Mouse (Mus musculus) embryonic facial prominence, embryonic 10.5 days (tissue): Measurements from ENCODE around the gene Inpp5b. TPM values are rescaled to one million over a fixed set of nuclear protein-coding genes. Genes with fewer than 3 reads are reported as not detected.
"Not testable (repeated sequence)": the region's sequence is repeated elsewhere in the genome, so short reads cannot be mapped to it uniquely, and the experiment has no call there.

Experiments
- DNase-seq: peaks from one replicate; pipeline ENCODE4 v3.0.0-alpha.2; 2017; ENCODE audit warnings: low spot score
- H3K27ac ChIP-seq: fragments of 300-500 bp; sonication (generic); replicated peaks from 2 replicates; pipeline ENCODE4 v1.5.1; 2016; ENCODE audit warnings: mild to moderate bottlenecking
- H3K27me3 ChIP-seq: fragments of 300-500 bp; sonication (generic); replicated peaks from 2 replicates; pipeline ENCODE4 v1.6.1; 2016; ENCODE audit warnings: low read depth, mild to moderate bottlenecking; ENCODE audit not compliant: poor library complexity, severe bottlenecking
- H3K36me3 ChIP-seq: fragments of 300-500 bp; sonication (generic); replicated peaks from 2 replicates; pipeline ENCODE4 v1.6.1; 2016; ENCODE audit warnings: mild to moderate bottlenecking, moderate library complexity
- H3K4me1 ChIP-seq: fragments of 300-500 bp; sonication (generic); 2 replicates; pipeline ENCODE4 v1.6.1; 2016
- H3K4me3 ChIP-seq: fragments of 300-500 bp; sonication (generic); 2 replicates; pipeline ENCODE4 v1.5.1; 2016; ENCODE audit warnings: mild to moderate bottlenecking, moderate library complexity
- H3K9me3 ChIP-seq: fragments of 300-500 bp; sonication (generic); 2 replicates; pipeline ENCODE4 v1.6.1; 2016; ENCODE audit warnings: mild to moderate bottlenecking
- WGBS: fragments of 180-500 bp; shearing (Covaris S2); methylation state at CpG from one replicate; pipeline ENCODE4 v1.1.7; 2016; 5-methylcytosine and 5-hydroxymethylcytosine counted together
- polyA plus RNA-seq: library from polyadenylated mRNA; unstranded; fragments of >200 nt; fragmentation: Nextera tagmentation; extraction: Ambion mirVana; gene quantifications from 2 replicates; pipeline ENCODE4 v1.2.1, GENCODE M21; 2016

The Inpp5b gene
- polyA plus RNA-seq, 1 experiment from 2014 or later, result 25.2 TPM

DNA sequence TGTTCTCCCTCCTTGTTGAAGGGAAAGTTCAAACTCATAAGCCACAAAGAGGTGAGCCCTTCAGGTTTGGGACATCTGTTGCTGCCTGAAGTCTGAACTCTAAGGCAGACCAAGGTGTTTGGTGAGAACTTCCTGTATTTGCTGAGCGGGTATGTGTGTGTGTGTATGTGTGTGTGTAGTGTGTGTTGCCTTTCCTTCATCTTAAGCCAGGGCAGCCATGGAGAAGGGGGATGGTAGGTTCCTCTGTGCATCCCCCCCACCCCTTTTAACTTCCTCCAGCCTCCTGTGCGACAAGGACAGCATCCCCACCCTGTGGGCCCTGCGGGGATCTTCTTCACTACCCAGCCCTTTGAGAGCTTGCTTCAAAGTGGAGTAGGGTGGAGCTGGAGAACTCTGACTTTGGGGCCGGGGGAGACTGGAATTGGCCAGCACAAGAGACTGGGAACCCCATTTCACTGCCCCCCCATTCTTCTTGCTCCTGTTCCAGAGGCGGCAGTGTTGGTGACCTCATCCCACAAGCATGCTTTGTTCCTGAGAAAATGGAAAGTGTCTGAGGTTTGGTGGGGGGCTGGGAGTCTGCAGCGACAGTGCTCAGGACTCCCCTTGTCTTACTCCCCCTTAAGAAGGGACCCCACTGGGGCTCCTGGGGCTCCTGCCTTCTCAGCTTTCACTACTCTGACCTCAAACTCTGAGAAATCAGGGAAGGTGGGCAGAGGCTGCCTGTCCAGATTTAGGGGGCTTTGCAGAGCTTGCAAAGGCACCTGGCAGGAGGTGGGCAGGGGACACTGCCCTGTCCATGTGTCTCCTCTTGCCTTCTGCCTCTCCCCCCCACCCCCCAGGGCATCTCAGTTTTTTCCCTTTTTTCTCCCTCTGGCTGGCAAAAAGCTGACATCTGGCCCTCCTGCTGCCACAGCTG, 37.5 kb upstream of the Inpp5b start:
- peak; percentile 55 for DNase-seq
- Histone ChIP-seq H3K27ac (peak overlapping the region; percentile 92), H3K4me1 (peaks cover 99% of the 10 kb centered on the region), H3K4me3 (peak overlapping the region; percentile 48), H3K36me3 (peaks cover 28% of the 10 kb centered on the region), H3K9me3 (no peaks in the 10 kb centered on the region), H3K27me3 (0 out of 2 replicates have a peak, but pooled peaks cover 8% of the 10 kb centered on the region)
- WGBS, result 4% methylated on average over 6 of the region's 6 CpGs

DNA sequence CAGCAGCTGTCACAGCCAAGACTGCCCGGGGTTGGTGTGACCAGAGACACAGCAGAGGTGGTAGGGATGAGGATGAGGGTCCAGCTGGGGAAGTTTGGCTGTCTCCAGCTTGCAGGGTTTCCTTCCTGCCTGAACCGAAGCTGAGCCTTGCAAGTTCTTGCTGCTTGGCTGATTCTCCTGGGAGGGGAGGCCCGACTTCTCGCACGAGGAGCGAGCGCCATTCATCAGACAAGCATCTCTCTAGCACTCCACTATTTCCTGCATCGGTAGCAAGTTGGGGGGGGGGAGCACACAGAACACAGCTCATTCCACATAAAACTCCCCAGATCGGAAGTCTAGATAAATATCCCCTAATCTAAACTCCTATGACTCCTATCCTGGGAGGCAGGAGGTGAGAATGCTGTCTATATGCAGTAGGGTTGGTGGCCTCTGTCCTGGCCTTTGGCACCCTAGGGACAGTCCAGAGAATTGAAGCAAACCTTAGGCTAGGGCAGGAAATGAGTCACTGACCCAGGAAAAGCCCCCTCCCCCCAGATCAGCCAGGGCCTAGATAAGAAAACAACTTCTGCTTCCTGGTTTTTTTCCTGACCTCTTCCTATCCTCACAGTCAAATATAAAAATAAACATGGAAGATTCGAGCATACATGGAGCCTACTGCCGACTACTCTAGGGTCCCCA, 36.7 kb upstream of the Inpp5b start:
- peak overlapping the region; percentile 48 for H3K4me3 ChIP-seq

DNA sequence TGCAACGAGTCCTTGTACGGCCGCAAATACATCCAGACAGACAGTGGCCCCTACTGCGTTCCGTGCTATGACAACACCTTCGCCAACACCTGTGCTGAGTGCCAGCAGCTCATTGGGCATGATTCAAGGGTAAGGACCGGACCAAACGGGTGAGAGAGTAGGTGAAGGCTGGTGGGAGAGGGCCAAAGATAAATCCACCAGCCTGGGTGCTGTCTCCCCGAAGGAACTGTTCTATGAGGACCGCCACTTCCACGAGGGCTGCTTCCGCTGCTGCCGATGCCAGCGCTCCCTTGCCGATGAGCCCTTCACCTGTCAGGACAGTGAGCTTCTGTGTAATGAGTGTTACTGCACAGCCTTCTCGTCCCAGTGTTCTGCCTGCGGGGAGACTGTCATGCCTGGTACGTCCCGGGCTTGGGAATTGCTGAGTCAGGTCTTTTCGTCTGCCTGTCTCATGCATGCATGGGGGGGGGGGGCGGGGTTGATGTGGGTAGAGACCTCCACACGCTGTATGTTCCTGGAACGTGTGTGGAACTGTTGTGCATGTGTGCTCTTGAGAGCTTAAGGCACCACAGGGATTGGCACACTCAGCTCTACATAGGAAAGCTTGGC, 35.9 kb upstream of the Inpp5b start:
- Histone ChIP-seq H3K4me3 (no peak overlapping the region), H3K27me3 (0 out of 2 replicates have a peak, but pooled peaks cover 14% of the 10 kb centered on the region)

More for the DNA sequence above, 36.7 kb upstream of the Inpp5b start:
- Histone ChIP-seq H3K27me3 (0 out of 2 replicates have a peak, but pooled peaks cover 14% of the 10 kb centered on the region), H3K27ac (peak overlapping the region; percentile 92), H3K36me3 (peaks cover 28% of the 10 kb centered on the region), H3K9me3 (no peaks in the 10 kb centered on the region), H3K4me1 (peaks cover 99% of the 10 kb centered on the region)
- WGBS, result 15% methylated on average over 11 of the region's 11 CpGs
- DNase-seq, result peak; percentile 58

DNA sequence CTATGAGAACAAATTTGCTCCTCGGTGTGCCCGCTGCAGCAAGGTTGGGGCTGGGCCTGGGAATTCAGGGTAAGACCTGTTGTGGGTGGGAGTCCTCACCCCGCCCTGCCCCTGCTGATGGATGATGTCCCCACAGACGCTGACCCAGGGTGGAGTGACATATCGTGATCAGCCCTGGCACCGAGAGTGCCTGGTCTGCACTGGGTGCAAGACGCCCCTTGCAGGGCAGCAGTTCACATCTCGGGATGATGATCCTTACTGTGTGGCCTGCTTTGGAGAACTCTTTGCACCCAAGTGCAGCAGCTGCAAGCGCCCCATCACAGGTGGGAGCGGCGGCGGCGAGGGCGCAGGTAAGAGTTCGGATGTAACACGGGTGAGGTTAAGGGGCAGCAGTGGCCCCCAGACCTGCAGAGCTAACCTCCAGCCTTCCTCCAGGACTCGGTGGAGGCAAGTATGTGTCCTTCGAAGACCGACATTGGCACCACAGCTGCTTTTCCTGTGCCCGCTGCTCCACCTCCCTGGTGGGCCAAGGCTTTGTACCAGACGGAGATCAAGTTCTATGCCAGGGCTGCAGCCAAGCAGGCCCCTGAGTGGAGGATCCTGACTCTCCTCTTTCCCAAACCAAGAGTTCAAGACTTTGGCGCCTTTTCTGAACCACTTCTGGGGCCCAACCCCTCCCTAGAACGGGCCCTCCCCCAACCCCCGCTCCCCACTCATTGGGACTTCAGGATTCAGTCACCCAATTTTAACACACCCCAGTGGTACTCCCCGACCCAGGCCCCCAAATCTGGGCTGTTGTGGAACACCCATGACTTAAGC, 34.1 kb upstream of the Inpp5b start:
- Histone ChIP-seq H3K27ac (peak overlapping the region; percentile 93), H3K4me1 (peaks cover 81% of the 10 kb centered on the region), H3K36me3 (peaks cover 28% of the 10 kb centered on the region)
- not testable (repeated sequence) for H3K9me3 ChIP-seq, DNase-seq, H3K4me3 ChIP-seq, H3K27me3 ChIP-seq
- 88% methylated on average over 25 of the region's 25 CpGs for WGBS

More for the DNA sequence above, 35.9 kb upstream of the Inpp5b start:
- WGBS, result 88% methylated on average over 23 of the region's 23 CpGs
- DNase-seq, result no peak
- Histone ChIP-seq H3K27ac (peak overlapping the region; percentile 92), H3K4me1 (peaks cover 99% of the 10 kb centered on the region), H3K36me3 (peaks cover 28% of the 10 kb centered on the region), H3K9me3 (no peaks in the 10 kb centered on the region)

DNA sequence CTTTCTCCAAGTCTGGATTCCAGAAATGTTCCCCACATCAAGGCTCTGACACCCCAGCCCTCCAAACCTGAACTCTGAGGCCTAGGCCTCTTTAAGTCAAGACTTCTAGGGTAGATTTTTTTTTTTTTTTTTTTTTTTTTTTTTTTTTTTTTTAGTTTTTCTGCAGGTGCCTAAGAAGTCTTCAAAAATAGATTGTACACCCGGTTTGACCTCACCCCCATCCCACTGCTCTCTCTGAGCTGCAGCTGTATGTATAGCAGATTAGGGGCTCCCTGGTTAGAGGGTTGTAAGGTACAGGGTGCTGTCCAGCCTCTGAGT, 33.5 kb upstream of the Inpp5b start:
- Histone ChIP-seq H3K27ac (peak overlapping the region; percentile 93), H3K4me1 (peaks cover 76% of the 10 kb centered on the region), H3K4me3 (peak overlapping the region; percentile 46), H3K36me3 (peaks cover 28% of the 10 kb centered on the region)
- not testable (repeated sequence) for H3K27me3 ChIP-seq, H3K9me3 ChIP-seq, DNase-seq
- WGBS, result 26% methylated on average over 1 of the region's 1 CpGs

DNA sequence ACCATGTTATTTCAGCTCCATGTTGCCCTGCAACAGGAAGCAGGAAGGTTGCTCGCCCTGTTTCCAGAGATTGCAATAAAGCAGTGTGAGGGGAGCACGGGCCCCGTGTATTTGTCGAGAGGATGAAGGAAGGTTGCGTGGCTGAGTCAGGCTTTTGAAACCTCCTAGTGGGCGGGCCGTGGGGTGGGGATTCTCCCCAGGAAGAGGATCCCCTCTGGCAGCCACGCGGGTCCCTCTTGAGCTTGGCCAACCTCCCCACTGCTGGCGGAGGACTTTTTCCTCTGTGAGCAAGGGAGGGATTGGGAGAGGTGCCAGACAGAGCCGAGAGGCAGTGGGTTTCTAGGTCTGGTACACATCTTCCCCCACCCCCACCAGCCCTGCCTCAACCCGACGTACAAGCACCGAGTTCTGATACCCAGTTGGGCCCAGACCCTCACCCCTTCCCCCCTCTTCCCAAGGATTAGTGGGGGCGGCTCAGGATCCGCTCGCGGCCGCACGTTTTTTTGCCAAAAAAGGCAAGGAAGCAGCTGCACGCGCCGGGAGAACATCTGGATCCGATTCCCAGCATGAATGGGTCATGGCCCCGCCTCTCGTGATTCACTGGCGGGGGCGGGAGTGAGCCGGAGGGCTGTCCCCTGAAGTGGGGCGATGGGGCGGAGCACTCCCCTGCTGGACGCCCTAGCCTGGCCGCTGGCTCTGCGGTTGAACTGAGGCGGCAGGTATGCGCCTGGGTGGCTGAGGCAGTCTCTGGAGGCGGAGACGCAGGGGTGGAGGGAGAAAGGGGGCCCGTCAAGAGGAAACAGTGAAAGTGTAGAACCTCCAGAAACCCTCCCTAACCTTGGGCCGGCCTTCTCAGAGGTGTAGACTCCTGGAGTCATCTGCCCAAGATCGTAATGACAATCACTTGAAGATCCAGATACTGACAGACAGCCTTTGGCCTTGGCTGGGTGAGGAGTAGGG, 32.9 kb upstream of the Inpp5b start:
- 0 out of 2 replicates have a peak, but pooled peaks cover 6% of the 10 kb centered on the region for H3K27me3 ChIP-seq
- peaks cover 69% of the 10 kb centered on the region for H3K4me1 ChIP-seq
- H3K27ac ChIP-seq, result peak overlapping the region; percentile 93
- H3K4me3 ChIP-seq, result peak overlapping the region; percentile 46
- H3K9me3 ChIP-seq, result no peaks in the 10 kb centered on the region
- peaks cover 28% of the 10 kb centered on the region for H3K36me3 ChIP-seq
- 1% methylated on average over 41 of the region's 41 CpGs for WGBS
- DNase-seq, result peak; percentile 97

DNA sequence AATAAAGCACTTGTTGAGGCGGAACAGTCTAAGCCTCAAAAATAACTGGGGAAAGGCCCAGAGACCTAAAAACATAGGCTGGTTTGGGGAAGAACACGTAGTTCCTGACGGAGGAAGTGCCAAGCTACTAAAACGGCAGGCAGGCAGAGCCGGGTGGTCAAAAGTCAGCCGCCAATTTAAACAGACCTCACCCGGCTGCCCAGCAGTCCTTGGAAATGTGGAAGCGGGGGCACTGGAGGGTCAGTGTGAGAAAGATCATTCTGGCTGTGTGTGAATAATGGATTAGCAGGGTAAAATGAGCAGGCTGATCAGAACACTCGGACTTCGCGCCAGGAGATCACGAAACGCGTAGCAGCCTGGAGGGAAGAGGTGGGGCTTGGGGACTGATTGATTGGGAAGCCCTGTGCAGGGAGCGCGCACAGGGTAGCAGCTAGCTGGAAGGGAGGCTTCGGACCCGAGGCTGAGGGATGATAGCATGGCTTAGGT, 31.6 kb upstream of the Inpp5b start:
- H3K27ac ChIP-seq, result peak overlapping the region; percentile 93
- H3K27me3 ChIP-seq, result 0 out of 2 replicates have a peak, but pooled peaks cover 6% of the 10 kb centered on the region
- peaks cover 61% of the 10 kb centered on the region for H3K4me1 ChIP-seq
- H3K36me3 ChIP-seq, result peaks cover 28% of the 10 kb centered on the region
- WGBS, result 4% methylated on average over 18 of the region's 18 CpGs
- peak overlapping the region; percentile 46 for H3K4me3 ChIP-seq
- H3K9me3 ChIP-seq, result no peaks in the 10 kb centered on the region
- peak; percentile 68 for DNase-seq

DNA sequence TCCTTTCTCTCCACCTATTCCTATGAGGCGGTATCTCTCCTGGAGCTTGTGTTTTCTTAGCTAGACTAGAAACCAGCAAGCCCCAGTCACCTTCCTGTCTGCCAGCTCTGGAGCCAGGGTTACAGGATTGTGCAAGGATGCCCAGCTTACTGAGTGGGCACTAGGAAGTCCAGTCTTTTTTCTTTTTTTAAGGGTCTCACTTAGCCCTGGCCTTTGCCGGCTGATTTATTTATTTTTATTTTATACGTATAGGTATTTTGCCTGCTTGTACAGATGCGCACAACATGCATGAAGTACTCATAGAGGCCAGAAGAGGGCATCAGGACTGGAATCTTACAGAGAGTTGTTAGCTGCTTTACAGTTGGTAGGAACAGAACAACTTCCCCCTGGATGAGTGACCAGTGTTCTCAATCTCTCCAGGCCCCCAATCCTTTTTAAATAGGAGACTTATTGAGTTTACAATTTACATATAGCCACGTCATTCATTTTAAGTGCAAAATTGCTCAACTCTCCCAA, 30.8 kb upstream of the Inpp5b start:
- Histone ChIP-seq H3K27me3 (0 out of 2 replicates have a peak, but pooled peaks cover 6% of the 10 kb centered on the region), H3K36me3 (peaks cover 24% of the 10 kb centered on the region), H3K4me1 (peaks cover 59% of the 10 kb centered on the region), H3K27ac (peak overlapping the region; percentile 93), H3K4me3 (peak overlapping the region; percentile 46), H3K9me3 (no peaks in the 10 kb centered on the region)
- WGBS, result 9% methylated on average over 5 of the region's 5 CpGs
- peak; percentile 47 for DNase-seq

DNA sequence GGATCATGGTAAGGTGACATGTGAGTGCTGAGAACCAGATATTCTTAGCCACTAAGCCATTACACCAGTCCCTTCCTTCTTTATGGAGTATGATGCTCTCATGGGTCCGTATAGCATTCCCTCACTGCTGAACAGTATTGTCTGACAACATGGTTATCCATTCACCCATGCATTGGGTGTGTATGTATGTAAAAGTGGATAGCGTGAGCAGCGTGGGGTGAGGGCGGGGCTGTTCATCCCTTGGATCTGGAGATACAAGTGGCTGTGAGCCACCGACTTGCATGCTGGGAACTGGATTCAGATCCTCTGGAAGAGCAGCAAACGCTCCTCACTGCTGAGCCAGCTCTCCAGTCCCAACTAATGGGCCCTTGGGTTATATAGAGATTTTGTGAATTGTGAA, 29.0 kb upstream of the Inpp5b start:
- no peak overlapping the region for H3K4me3 ChIP-seq
- no peaks in the 10 kb centered on the region for H3K9me3 ChIP-seq
- H3K27ac ChIP-seq, result no peak overlapping the region
- WGBS, result 80% methylated on average over 6 of the region's 6 CpGs
- DNase-seq, result no peak
- H3K36me3 ChIP-seq, result peaks cover 24% of the 10 kb centered on the region
- peaks cover 47% of the 10 kb centered on the region for H3K4me1 ChIP-seq
- 0 out of 2 replicates have a peak, but pooled peaks cover 6% of the 10 kb centered on the region for H3K27me3 ChIP-seq

DNA sequence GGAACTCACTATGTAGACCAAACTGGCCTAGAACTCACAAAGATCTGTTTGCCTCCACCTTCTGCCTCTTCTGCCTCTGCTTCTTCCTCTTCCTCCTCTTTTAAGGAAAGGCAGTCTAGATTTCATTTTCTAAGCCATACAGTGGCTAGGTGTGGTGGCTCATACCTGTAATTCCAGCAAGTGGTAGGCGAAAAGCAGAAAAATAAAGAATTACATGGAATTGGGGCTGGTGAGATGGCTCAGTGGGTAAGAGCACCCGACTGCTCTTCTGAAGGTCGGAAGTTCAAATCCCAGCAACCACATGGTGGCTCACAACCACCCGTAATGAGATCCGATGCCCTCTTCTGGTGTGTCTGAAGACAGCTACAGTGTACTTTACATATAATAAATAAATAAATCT, 27.8 kb upstream of the Inpp5b start:
- WGBS, result 71% methylated on average over 5 of the region's 5 CpGs

More for the DNA sequence above, 27.8 kb upstream of the Inpp5b start:
- H3K36me3 ChIP-seq, result peaks cover 33% of the 10 kb centered on the region
- H3K4me1 ChIP-seq, result peaks cover 35% of the 10 kb centered on the region
- H3K9me3 ChIP-seq, DNase-seq, H3K27me3 ChIP-seq, H3K27ac ChIP-seq, H3K4me3 ChIP-seq: not testable (repeated sequence)
